Mouse (Mus musculus): ENCODE data around the gene Ccr6. TPM values are rescaled to one million over a fixed set of nuclear protein-coding genes. Genes with fewer than 3 reads are reported as not detected.

Ccr6 gene
- polyA plus RNA-seq, 1 experiment from 2014 or later, result 0.46 TPM

DNA sequence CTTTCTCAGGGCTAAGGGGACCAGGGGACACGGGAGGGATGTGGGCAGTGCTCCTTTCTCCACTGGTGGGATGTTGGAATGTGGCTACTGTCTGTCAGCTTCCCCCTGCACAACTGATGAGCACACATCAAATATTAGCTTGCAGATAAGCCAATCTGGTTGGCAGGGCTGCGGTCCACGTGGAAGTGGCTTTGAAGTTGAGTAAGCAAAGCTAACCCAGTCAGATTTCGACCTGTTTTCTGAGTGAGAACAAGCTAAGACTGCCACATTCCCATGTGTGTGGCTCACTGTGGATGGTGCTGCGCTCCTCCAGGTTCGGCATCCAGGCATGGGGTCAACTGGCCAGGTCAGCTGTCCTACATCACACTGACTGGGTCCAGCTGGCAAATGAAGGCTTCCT is 37.1 kb downstream of the Ccr6 start:
- no peak for ATAC-seq
- WGBS, result 43% methylated on average over 6 of the region's 6 CpGs

DNA sequence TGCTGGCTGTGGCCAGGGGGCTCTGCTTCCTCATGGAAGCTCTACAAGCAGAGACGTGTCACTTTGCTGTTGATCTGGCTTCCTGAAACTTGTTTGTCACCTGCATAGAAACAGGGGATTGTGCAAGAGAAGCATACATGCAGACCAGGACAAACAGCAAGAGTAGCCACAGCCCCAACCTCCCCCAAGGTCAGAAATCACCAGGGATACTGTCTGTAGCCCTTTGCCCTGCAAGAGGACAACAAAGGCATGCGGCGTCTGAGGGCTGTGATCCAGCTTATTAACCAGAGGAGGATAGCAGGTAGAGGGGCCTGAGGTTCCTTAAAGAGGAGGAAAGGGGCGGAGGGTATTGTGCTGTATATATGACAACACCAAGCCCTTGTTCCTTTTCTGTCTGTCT is 40.2 kb downstream of the Ccr6 start:
- no peak overlapping the region for H3K27ac ChIP-seq (ENCODE audit: low read depth, low read length)

More for the DNA sequence above, 37.1 kb downstream of the Ccr6 start:
- no peaks in the 10 kb centered on the region for H3K36me3 ChIP-seq (ENCODE audit: control insufficient read depth, insufficient read depth)
- no peak overlapping the region for H3K9ac ChIP-seq (ENCODE audit: low read depth, low read length)
- H3K27me3 ChIP-seq (replicated peaks; ENCODE audit: control insufficient read depth, insufficient read depth, low read length), result peaks cover 8% of the 10 kb centered on the region; the same call in 1 of the 2 replicates
- H3K9me3 ChIP-seq (ENCODE audit: control insufficient read depth), result no peaks in the 10 kb centered on the region
- H3K4me2 ChIP-seq (replicated peaks; ENCODE audit: low read depth), result no peak overlapping the region
- TF ChIP-seq CTCF (IDR thresholded peaks at IDR 0.05; ENCODE audit: low read depth), result no peak
- no peaks in the 10 kb centered on the region for H3K4me1 ChIP-seq (replicated peaks; ENCODE audit: control insufficient read depth, insufficient read depth, low read length)
- no peak overlapping the region for H3K27ac ChIP-seq (ENCODE audit: low read depth, low read length)
- no peak overlapping the region for H3K4me3 ChIP-seq (ENCODE audit: low read depth, low read length)

DNA sequence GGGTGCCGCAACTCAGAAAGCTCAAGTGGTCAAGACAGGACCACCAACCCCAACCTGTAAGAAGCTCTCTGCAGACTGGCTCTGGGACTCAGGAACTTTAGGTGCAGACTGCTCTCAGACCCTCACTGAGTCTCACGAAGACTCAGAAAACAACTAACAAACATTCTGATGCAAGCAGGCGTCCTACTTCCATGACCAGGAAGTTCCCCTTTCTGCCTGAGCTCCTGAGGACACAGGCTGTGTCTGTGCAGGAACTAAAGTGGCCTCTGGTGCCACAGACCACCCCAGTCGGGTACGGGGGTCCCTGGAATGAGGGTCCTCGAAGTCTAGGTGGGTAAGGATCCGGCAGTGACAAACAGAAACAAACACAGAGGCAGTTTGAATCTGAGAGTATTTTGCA is 40.8 kb downstream of the Ccr6 start:
- Histone ChIP-seq H3K27ac (ENCODE audit: low read depth, low read length) (no peak overlapping the region), H3K36me3 (ENCODE audit: control insufficient read depth, insufficient read depth) (no peaks in the 10 kb centered on the region), H3K4me2 (replicated peaks; ENCODE audit: low read depth) (no peak overlapping the region), H3K9me3 (ENCODE audit: control insufficient read depth) (no peaks in the 10 kb centered on the region), H3K9ac (ENCODE audit: low read depth, low read length) (no peak overlapping the region), H3K27me3 (replicated peaks; ENCODE audit: control insufficient read depth, insufficient read depth, low read length) (peaks cover 5% of the 10 kb centered on the region; the same call in 1 of the 2 replicates), H3K4me3 (ENCODE audit: low read depth, low read length) (no peak overlapping the region), H3K4me1 (replicated peaks; ENCODE audit: control insufficient read depth, insufficient read depth, low read length) (no peaks in the 10 kb centered on the region)
- ATAC-seq, result no peak
- no peak for TF ChIP-seq CTCF (IDR thresholded peaks at IDR 0.05; ENCODE audit: low read depth)
- 74% methylated on average over 7 of the region's 7 CpGs for WGBS

More for the DNA sequence above, 40.2 kb downstream of the Ccr6 start:
- Histone ChIP-seq H3K4me3 (ENCODE audit: low read depth, low read length) (no peak overlapping the region), H3K4me2 (replicated peaks; ENCODE audit: low read depth) (no peak overlapping the region), H3K27me3 (replicated peaks; ENCODE audit: control insufficient read depth, insufficient read depth, low read length) (peaks cover 5% of the 10 kb centered on the region; the same call in 1 of the 2 replicates), H3K9ac (ENCODE audit: low read depth, low read length) (no peak overlapping the region), H3K9me3 (ENCODE audit: control insufficient read depth) (no peaks in the 10 kb centered on the region), H3K36me3 (ENCODE audit: control insufficient read depth, insufficient read depth) (no peaks in the 10 kb centered on the region), H3K4me1 (replicated peaks; ENCODE audit: control insufficient read depth, insufficient read depth, low read length) (no peaks in the 10 kb centered on the region)
- WGBS, result 61% methylated on average over 4 of the region's 4 CpGs
- no peak for TF ChIP-seq CTCF (IDR thresholded peaks at IDR 0.05; ENCODE audit: low read depth)
- no peak for ATAC-seq

DNA sequence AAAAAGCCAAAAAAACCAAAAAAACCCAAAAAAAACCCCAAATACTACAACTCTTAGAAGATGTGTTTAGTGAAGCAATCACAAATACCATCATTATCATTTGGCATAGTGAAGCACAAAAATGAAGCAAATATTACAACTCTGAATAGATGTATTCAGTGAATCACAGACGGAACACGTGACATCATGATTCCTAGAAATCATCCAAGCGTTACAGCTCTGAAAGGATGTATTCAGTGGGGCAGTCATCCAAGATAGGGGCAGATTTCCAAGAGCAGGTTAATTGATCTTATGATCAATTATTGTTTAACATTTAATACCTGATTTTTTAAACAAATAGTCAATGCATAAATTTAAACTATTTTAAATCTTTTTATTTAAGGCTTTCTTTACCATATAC is 41.4 kb downstream of the Ccr6 start:
- Histone ChIP-seq H3K9me3 (ENCODE audit: control insufficient read depth) (no peaks in the 10 kb centered on the region), H3K4me3 (ENCODE audit: low read depth, low read length) (no peak overlapping the region), H3K4me2 (replicated peaks; ENCODE audit: low read depth) (no peak overlapping the region), H3K9ac (ENCODE audit: low read depth, low read length) (no peak overlapping the region), H3K27me3 (replicated peaks; ENCODE audit: control insufficient read depth, insufficient read depth, low read length) (peaks cover 2% of the 10 kb centered on the region; the same call in 1 of the 2 replicates), H3K27ac (ENCODE audit: low read depth, low read length) (no peak overlapping the region), H3K4me1 (replicated peaks; ENCODE audit: control insufficient read depth, insufficient read depth, low read length) (no peaks in the 10 kb centered on the region), H3K36me3 (ENCODE audit: control insufficient read depth, insufficient read depth) (no peaks in the 10 kb centered on the region)
- no peak for ATAC-seq
- WGBS, result 86% methylated on average over 3 of the region's 3 CpGs
- no peak for TF ChIP-seq CTCF (IDR thresholded peaks at IDR 0.05; ENCODE audit: low read depth)

DNA sequence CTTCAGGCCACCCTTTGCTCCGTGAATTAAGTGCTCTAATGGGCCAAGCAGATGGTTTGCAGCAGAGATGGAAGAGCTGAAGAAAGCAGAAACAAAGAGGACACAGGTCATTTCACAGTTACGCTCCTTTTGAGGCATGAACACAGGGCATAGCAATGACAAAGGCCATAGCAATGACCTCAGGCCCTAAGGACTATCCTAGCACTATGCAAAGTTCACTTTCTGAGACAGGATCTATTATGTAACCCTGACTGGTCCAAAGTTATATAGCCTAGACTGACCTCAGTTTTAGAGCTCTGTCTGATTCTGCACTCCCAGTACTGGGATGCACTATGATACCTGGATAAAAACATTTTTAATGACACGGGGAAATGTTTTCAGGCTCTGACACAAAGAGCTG is 42.5 kb downstream of the Ccr6 start:
- no peak overlapping the region for H3K9ac ChIP-seq (ENCODE audit: low read depth, low read length)
- no peaks in the 10 kb centered on the region for H3K36me3 ChIP-seq (ENCODE audit: control insufficient read depth, insufficient read depth)
- TF ChIP-seq CTCF (IDR thresholded peaks at IDR 0.05; ENCODE audit: low read depth), result no peak
- H3K4me3 ChIP-seq (ENCODE audit: low read depth, low read length), result no peak overlapping the region
- H3K4me1 ChIP-seq (replicated peaks; ENCODE audit: control insufficient read depth, insufficient read depth, low read length), result no peaks in the 10 kb centered on the region
- no peak overlapping the region for H3K4me2 ChIP-seq (replicated peaks; ENCODE audit: low read depth)
- ATAC-seq, result no peak
- no peaks in the 10 kb centered on the region for H3K9me3 ChIP-seq (ENCODE audit: control insufficient read depth)
- 71% methylated on average over 3 of the region's 3 CpGs for WGBS
- H3K27ac ChIP-seq (ENCODE audit: low read depth, low read length), result no peak overlapping the region
- H3K27me3 ChIP-seq (replicated peaks; ENCODE audit: control insufficient read depth, insufficient read depth, low read length), result no peaks in the 10 kb centered on the region; the same call in 1 of the 2 replicates

GRCm38 (mm10) chr17:8282821-8283525 is 47.1 kb downstream of the Ccr6 start, which contains the start of gene Mpc1:
Mpc1 (plus strand) TSS chr17:8282904.
- no peak for TF ChIP-seq CTCF (IDR thresholded peaks at IDR 0.05; ENCODE audit: low read depth)
- 0% methylated on average over 34 of the region's 35 CpGs for WGBS
- Histone ChIP-seq H3K9ac (ENCODE audit: low read depth, low read length) (peak within 1 kb of the TSS; percentile 74), H3K4me2 (replicated peaks; ENCODE audit: low read depth) (peak within 1 kb of the TSS; percentile 98), H3K4me3 (ENCODE audit: low read depth, low read length) (peak within 1 kb of the TSS; percentile 90), H3K36me3 (ENCODE audit: control insufficient read depth, insufficient read depth) (no peaks in the 10 kb centered on the region), H3K27ac (ENCODE audit: low read depth, low read length) (peak within 1 kb of the TSS; percentile 95), H3K27me3 (replicated peaks; ENCODE audit: control insufficient read depth, insufficient read depth, low read length) (no peaks in the 10 kb centered on the region), H3K4me1 (replicated peaks; ENCODE audit: control insufficient read depth, insufficient read depth, low read length) (no peaks in the 10 kb centered on the region), H3K9me3 (ENCODE audit: control insufficient read depth) (no peaks in the 10 kb centered on the region)
- peak; percentile 71 for ATAC-seq
